Mouse (Mus musculus) midbrain, embryonic 16.5 days (tissue): ENCODE measurements around the gene Hsf2bp. TPM values are rescaled to one million over a fixed set of nuclear protein-coding genes. Genes with fewer than 3 reads are reported as not detected.
A peak's percentile ranks its signal among the peaks of the same experiment; 100 is the strongest.

Experiments
- ATAC-seq: fragments of 200-750 bp; cut with Nextera tagmentation; 2 replicates; pipeline ENCODE4 v1.8.0; 2017; ENCODE audit warnings: moderate TSS enrichment
- H3K27ac ChIP-seq: fragments of 300-500 bp; sonication (generic); 2 replicates; pipeline ENCODE4 v1.5.1; 2014; ENCODE audit warnings: mild to moderate bottlenecking, low read length, mixed read lengths
- H3K27me3 ChIP-seq: fragments of 300-500 bp; sonication (generic); 2 replicates; pipeline ENCODE4 v1.6.1; 2014; ENCODE audit warnings: low read depth, low read length, mixed read lengths; ENCODE audit not compliant: control insufficient read depth, insufficient read depth
- H3K36me3 ChIP-seq: fragments of 300-500 bp; sonication (generic); 2 replicates; pipeline ENCODE4 v1.6.1; 2014; ENCODE audit warnings: mild to moderate bottlenecking, low read length, moderate library complexity, mixed read lengths; ENCODE audit not compliant: control insufficient read depth, insufficient read depth
- H3K4me1 ChIP-seq: fragments of 300-500 bp; sonication (generic); 2 replicates; pipeline ENCODE4 v1.6.1; 2014; ENCODE audit warnings: mild to moderate bottlenecking, low read length, mixed read lengths; ENCODE audit not compliant: control insufficient read depth, insufficient read depth
- H3K4me2 ChIP-seq: fragments of 300-500 bp; sonication (generic); 2 replicates; pipeline ENCODE4 v1.6.1; 2014; ENCODE audit warnings: mild to moderate bottlenecking, low read length, mixed read lengths
- H3K4me3 ChIP-seq: fragments of 300-500 bp; sonication (generic); 2 replicates; pipeline ENCODE4 v1.5.1; 2014; ENCODE audit warnings: low read depth, mild to moderate bottlenecking, low read length, moderate library complexity, mixed read lengths
- H3K9ac ChIP-seq: fragments of 300-500 bp; sonication (generic); 2 replicates; pipeline ENCODE4 v1.6.1; 2014; ENCODE audit warnings: low read depth, low read length, mixed read lengths
- H3K9me3 ChIP-seq: fragments of 300-500 bp; sonication (generic); replicated peaks from 2 replicates; pipeline ENCODE4 v1.6.1; 2014; ENCODE audit warnings: mild to moderate bottlenecking, low read length, mixed read lengths; ENCODE audit not compliant: control insufficient read depth, poor library complexity, severe bottlenecking
- WGBS: fragments of 180-500 bp; shearing (Covaris S2); extraction: QIAGEN DNeasy Blood & Tissue Kit; methylation state at CpG from one replicate; pipeline ENCODE4 v1.1.7; 2014; 5-methylcytosine and 5-hydroxymethylcytosine counted together
- polyA plus RNA-seq: library from polyadenylated mRNA; unstranded; fragments of >200 nt; fragmentation: Nextera tagmentation; extraction: Ambion mirVana; gene quantifications from 2 replicates; pipeline ENCODE4 v1.2.1, GENCODE M21; 2015

The Hsf2bp gene
- polyA plus RNA-seq, 1 experiment from 2014 or later, result 0.65 TPM

DNA sequence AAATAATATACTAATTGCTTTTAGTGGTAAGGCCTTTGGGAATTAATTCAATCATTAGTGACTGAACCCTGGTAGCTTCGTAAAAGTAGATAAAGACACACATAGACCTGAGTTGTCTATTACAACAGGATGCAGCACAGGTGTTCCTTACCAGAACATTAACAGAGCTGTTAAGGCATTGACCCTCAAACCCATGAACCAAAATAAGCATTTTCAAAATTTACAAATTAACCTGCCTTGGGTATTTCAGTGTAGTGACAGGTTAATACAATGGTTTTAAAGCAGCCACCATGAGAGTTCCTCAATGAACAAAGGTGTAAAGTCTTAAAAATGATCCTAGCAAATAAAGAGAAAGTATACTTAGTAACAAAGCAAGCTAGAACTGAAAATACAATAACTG lies 69.6 kb downstream of the Hsf2bp start:
- 91% methylated on average over 1 of the region's 1 CpGs for WGBS
- Histone ChIP-seq H3K36me3 (no peaks in the 10 kb centered on the region), H3K27me3 (no peaks in the 10 kb centered on the region), H3K27ac (no peak overlapping the region), H3K9me3 (no peaks in the 10 kb centered on the region), H3K4me1 (no peaks in the 10 kb centered on the region), H3K4me3 (no peak overlapping the region), H3K4me2 (no peak overlapping the region), H3K9ac (no peak overlapping the region)
- no peak for ATAC-seq

DNA sequence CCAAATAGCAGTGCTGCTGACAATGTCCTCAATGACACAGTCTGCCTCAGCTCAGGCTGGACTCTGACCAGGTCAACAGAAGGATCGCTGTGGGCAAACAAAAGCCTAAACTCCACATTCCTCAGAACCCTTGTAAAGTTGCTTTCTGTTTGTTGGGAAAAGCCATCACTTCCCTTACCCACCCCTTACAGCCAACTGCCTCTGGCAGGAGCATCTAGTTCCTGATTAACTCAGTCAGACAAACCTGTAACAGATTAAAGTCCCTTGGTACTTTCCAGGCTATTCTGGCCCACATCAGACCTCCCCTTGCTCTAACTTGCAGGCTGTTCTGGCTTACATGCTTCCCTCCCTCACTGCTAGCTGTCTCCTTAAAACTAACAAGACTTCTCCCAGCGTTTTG lies 70.5 kb downstream of the Hsf2bp start:
- no peak overlapping the region for H3K4me3 ChIP-seq
- no peak overlapping the region for H3K9ac ChIP-seq
- ATAC-seq, result no peak
- no peaks in the 10 kb centered on the region for H3K36me3 ChIP-seq
- WGBS, result 44% methylated on average over 2 of the region's 2 CpGs
- no peaks in the 10 kb centered on the region for H3K4me1 ChIP-seq
- H3K4me2 ChIP-seq, result no peak overlapping the region
- H3K27ac ChIP-seq, result no peak overlapping the region
- no peaks in the 10 kb centered on the region for H3K27me3 ChIP-seq
- no peaks in the 10 kb centered on the region for H3K9me3 ChIP-seq

DNA sequence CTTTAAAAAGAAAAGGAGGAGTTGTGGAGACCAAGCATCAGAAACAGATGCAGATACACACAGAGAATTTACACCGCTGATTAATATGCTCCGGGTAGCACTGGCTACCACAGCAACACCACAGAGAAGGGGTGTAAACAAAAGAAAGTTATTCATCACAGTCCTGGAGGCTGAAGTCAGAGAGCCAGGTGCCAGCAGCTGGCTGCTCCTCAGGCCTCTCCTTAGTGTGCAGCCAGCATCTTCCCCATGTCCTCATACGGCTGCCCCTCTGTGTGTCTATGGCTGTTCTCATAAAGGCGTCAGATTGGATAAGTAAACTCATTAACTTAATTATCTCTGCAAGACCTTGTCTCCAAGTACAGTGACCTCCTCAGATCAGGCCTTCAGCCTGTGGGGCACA lies 73.2 kb downstream of the Hsf2bp start:
- H3K9ac ChIP-seq, result no peak overlapping the region
- ATAC-seq, result no peak
- 80% methylated on average over 4 of the region's 4 CpGs for WGBS

DNA sequence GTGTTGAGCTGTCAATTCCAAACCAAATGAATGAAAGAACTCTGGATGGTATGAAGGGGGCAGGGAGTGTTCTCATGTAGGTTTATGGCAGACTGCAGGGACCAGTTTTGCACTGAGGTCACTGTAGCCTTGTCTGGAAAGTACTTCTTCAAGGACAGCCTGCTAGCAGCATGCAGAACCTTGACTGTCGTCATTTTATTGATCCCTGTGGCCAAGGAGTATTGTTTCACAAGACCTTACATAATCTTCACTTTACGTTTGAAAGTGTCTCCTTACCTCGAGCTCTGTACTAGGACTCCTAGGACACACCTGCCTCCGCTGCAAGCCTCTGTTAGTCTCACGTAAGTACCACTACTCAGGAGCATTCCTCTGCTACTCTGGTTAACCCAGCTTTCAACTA lies 73.9 kb downstream of the Hsf2bp start:
- 90% methylated on average over 5 of the region's 5 CpGs for WGBS
- Histone ChIP-seq H3K4me1 (no peaks in the 10 kb centered on the region), H3K27ac (no peak overlapping the region), H3K9ac (no peak overlapping the region), H3K27me3 (no peaks in the 10 kb centered on the region), H3K36me3 (no peaks in the 10 kb centered on the region), H3K9me3 (no peaks in the 10 kb centered on the region), H3K4me3 (no peak overlapping the region), H3K4me2 (no peak overlapping the region)
- ATAC-seq, result no peak

More for the DNA sequence above, 73.2 kb downstream of the Hsf2bp start:
- Histone ChIP-seq H3K36me3 (no peaks in the 10 kb centered on the region), H3K4me1 (no peaks in the 10 kb centered on the region), H3K27me3 (no peaks in the 10 kb centered on the region), H3K4me2 (no peak overlapping the region), H3K27ac (no peak overlapping the region), H3K4me3 (no peak overlapping the region), H3K9me3 (no peaks in the 10 kb centered on the region)

DNA sequence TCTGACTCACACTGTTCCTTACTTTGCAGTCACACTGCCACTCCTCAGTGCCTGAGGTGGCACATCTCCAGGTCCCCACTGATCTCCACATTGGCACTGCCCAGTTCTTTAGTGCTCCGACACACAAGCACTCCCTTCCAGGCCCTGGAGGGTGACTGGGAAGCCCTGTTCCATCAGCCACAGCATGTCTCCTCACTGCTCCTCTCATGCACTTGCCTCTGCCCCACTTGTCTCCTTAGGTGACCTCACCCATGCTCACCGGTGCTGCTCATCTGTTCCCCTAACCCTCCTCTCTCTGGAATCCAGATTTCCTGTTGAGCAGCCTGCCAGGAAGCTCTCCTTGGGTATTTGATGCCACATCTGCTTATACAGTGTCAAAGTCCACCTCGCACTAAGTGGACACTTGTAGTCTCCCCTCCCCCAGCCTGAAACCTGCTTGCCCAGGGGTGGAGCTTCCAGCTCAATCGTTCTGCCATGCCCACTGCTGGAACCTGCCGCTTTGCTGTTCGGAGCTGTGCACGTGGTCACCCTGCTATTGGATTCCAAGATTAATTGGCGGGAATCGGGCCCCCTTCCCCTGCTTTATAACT lies 81.5 kb downstream of the Hsf2bp start:
- no peak for ATAC-seq
- no peak overlapping the region for H3K4me3 ChIP-seq
- WGBS, result 93% methylated on average over 9 of the region's 9 CpGs
- H3K27me3 ChIP-seq, result no peaks in the 10 kb centered on the region
- no peaks in the 10 kb centered on the region for H3K9me3 ChIP-seq
- no peaks in the 10 kb centered on the region for H3K4me1 ChIP-seq
- H3K36me3 ChIP-seq, result no peaks in the 10 kb centered on the region
- H3K9ac ChIP-seq, result no peak overlapping the region
- no peak overlapping the region for H3K27ac ChIP-seq
- H3K4me2 ChIP-seq, result no peak overlapping the region

DNA sequence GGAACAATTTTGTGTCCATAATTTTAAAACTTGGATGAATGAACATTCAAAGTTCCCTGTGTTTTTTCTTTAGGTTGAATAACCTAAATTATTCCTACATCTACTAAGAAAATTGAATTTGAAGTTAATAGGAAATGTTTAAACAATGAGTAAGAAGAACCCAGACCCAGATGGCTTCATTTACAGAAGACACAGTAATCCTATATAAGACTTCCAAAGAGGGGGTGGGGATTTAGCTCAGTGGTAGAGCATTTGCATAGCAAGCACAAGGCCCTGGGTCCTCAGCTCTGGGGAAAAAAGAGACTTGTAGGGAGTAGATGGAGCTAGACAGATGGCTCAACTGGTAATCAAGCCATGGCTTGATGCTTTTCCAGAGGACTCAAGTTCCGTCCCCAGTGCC lies 87.1 kb downstream of the Hsf2bp start:
- H3K9me3 ChIP-seq, result no peaks in the 10 kb centered on the region
- ATAC-seq, result no peak
- no peaks in the 10 kb centered on the region for H3K27me3 ChIP-seq
- WGBS, result 72% methylated on average over 1 of the region's 1 CpGs
- no peaks in the 10 kb centered on the region for H3K36me3 ChIP-seq
- H3K4me3 ChIP-seq, result no peak overlapping the region
- H3K4me2 ChIP-seq, result no peak overlapping the region
- H3K27ac ChIP-seq, result no peak overlapping the region
- H3K9ac ChIP-seq, result no peak overlapping the region
- H3K4me1 ChIP-seq, result no peaks in the 10 kb centered on the region

DNA sequence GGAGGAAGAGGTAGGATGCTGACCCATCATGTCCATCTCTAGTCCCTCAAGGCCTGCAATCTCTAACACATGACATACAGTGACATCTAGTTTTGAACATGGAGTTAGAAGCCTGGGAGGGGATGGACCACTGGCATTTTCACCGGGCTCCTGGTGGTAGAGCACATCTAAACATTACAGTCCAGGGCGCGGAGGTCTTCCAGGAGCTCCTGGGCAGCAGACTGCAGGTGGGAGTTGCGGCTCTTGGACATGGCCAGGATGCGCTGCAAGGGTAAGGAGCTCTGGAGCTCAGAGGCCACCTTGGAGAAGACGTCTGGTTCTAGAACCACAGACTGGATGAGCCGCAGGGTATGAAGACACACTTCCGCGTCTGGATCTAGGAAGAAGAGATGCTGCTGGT lies 89.7 kb downstream of the Hsf2bp start:
- no peaks in the 10 kb centered on the region for H3K9me3 ChIP-seq
- no peak overlapping the region for H3K4me2 ChIP-seq
- 97% methylated on average over 9 of the region's 9 CpGs for whole genome bisulfite sequencing
- peaks cover under 1% of the 10 kb centered on the region; the same call in 1 of the 2 replicates for H3K4me1 ChIP-seq
- no peak overlapping the region for H3K9ac ChIP-seq
- H3K27ac ChIP-seq, result no peak overlapping the region
- no peak overlapping the region for H3K4me3 ChIP-seq
- no peaks in the 10 kb centered on the region for H3K27me3 ChIP-seq
- H3K36me3 ChIP-seq, result no peaks in the 10 kb centered on the region
- ATAC-seq, result no peak

DNA sequence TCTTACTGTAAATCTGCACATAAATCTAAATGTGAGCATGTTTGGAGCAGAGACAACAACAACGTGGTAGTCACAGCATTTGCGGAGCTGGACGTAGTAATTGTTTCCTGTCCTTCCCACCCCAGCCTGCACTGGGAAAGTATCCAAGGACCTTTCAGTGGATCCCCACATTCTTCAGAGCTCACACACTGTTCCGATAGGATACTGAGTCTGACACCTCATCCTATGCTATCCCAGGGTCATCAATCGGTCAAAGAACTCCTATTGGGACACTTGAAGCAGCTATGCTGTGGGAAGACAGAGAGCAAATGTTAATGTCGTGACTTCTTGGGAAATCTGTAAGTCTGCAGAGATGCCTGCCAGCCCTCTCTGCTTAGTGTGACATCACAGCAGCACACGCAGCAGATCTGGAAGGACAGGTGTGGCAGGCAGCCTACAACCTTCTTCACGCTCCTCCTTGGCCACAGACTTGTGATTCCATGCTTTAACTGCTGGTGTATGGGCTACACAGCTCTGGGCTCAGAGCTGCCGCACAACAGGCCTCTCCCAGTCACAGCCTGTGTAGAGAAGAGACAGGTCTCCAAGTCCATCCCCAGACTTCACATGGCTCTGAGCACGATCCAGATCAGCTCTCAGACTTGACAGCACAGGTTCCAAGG lies 92.1 kb downstream of the Hsf2bp start:
- Histone ChIP-seq H3K4me2 (no peak overlapping the region), H3K4me3 (no peak overlapping the region), H3K36me3 (no peaks in the 10 kb centered on the region), H3K9ac (no peak overlapping the region), H3K4me1 (peaks cover 3% of the 10 kb centered on the region; the same call in 1 of the 2 replicates), H3K9me3 (no peaks in the 10 kb centered on the region), H3K27ac (no peak overlapping the region), H3K27me3 (no peaks in the 10 kb centered on the region)
- no peak for ATAC-seq
- 80% methylated on average over 10 of the region's 10 CpGs for WGBS

DNA sequence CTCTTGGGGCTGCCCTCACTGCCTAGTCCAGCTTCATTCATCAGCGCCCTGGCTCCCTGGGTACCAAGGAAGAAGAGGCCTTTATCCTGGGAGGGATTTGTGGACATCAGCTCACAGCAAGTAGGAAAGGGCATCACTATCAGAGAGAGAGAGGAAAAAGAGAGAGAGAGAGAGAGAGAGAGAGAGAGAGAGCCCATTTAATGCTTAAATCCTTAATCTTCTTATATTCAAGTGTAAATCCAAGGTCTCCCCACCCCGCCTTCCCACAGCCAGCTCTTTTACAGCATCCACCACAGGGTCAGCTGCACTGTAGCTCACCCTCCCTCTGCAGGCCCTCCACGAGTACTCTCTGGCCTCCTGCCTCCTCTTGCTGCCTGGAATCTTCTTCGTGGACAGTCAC lies 94.5 kb downstream of the Hsf2bp start:
- no peak overlapping the region for H3K4me3 ChIP-seq
- 21% methylated on average over 3 of the region's 4 CpGs for WGBS
- ATAC-seq, result no peak
- no peak overlapping the region for H3K9ac ChIP-seq
- no peaks in the 10 kb centered on the region for H3K27me3 ChIP-seq
- peaks cover 3% of the 10 kb centered on the region; the same call in 1 of the 2 replicates for H3K4me1 ChIP-seq
- H3K27ac ChIP-seq, result peak overlapping the region; percentile 39
- H3K36me3 ChIP-seq, result no peaks in the 10 kb centered on the region
- no peak overlapping the region for H3K4me2 ChIP-seq
- no peaks in the 10 kb centered on the region for H3K9me3 ChIP-seq
